Mouse (Mus musculus) right cerebral cortex, postnatal 4 days (tissue): ENCODE results near the gene Myo18b.

Experiments
- DNase-seq: peaks from one replicate; pipeline ENCODE4 v3.0.0-alpha.2; 2022

Gene Myo18b

GRCm38 (mm10) chr5:112663701-112664100, 232.5 kb downstream of the Myo18b start:
- DNase-seq: no peak

DNA sequence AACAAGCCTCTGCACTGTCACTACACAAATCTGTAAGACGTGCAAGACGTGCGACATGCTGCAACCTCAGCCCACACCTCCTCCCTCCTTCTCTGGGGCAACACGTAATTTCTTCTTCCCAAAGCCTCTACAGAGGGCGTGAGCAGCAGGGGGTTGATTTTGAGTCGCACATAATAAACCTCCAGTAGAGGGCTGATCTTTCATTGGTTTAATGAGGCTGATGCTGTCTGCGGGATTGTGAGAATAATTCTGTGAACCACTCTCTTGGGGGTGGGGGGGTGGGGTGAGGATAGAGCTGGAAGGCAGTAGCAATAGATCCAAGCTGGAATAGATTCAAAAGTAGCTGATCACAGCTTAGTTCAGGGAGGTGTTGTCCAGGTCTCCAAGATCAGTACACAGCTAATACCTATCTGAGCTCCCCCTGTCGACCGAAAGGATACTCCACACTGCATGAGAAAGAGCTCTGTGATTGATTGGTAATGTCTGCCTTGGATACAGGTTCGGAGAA, 235.2 kb downstream of the Myo18b start:
- DNase-seq: no peak

- no peak for DNase-seq
Measured at GRCm38 (mm10) chr5:112659295-112659694, 236.9 kb downstream of the Myo18b start.

DNA sequence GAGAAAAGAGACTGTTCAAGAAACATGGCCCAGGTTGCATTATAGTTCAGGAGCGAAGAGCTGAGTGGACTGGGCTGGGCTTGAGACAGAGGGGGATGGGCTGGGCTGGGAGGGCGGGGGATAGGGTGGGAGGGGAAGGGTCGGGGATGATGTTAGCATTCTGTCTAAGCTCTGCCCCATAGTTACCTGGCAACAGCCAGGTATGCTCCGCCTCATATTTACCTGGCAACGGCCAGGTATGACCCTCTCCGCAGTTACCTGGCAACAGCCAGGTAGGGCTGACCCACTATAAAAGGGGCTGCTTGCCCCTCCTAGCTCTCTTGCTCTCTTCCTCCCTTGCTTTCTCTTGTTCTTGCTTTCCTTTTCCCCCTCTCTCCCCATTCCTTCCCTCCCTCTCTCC, 239.4 kb downstream of the Myo18b start:
- no peak for DNase-seq

- DNase-seq: no peak
Measured at GRCm38 (mm10) chr5:112655986-112656541, 240.1 kb downstream of the Myo18b start.

GRCm38 (mm10) chr5:112655529-112655928, 240.6 kb downstream of the Myo18b start:
- DNase-seq: no peak

DNA sequence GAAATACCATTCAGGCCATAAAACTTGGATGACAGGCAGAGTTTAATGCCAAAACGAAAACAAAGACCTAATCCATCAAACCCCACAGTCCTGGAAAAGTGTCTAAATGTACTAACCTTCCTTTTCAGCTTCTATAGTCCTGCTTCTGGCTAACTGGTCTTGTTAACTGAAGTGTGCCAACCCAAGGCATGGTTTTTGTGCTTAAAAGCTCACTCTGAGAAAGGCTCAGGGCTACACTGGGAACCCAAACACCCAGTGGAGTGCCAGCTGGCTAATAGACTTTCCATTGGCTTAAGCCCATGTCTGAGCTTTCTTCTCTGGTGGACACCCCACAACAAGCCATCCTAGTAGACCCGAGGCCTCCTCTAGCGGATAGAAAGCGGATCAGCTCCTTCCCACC, 244.1 kb downstream of the Myo18b start:
- DNase-seq: no peak

DNA sequence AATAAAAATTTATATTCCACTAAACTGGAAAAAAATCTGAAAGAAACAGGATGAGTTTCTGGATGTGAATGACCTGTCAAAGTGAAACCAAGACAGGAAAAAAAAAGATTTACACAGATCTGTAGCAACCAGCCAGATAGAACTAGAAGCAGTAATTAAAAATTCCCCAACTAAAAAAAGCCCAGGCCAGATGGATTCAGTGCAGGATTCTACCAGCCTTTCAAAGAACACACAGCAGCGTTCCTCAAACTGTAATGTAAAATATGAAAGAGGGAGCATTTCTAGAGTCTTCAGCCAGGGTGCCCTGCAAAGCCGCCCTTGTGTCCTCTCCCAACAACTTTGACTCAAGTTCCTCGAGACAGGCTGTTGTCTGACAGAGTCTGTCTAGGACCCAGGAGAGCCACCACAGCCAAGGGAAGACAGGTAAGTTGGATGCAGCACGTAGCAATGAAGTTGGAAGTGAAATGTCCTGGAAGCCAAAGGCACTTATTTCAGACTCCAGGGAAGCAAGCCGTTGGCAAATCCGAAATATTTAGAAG, 246.9 kb downstream of the Myo18b start:
- DNase-seq: no peak

DNA sequence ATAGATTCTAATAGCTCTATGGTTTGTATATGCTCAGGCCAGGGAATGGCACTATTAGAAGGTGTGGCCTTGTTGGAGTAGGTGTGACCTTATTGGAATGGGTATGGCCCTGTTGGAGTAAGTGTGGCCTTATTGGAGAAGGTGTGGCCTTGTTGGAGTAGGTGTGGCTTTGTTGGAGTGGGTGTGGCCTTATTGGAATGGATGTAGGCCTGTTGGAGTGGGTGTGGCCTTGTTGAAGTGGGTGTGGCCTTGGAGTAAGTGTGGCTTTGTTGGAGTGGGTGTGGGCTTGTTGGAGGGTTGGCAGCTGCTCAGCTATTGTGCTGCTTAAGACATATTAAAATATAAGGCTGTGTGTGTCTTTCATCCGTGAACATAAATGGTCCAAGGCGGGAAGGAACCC, 249.3 kb downstream of the Myo18b start:
- DNase-seq: no peak

DNA sequence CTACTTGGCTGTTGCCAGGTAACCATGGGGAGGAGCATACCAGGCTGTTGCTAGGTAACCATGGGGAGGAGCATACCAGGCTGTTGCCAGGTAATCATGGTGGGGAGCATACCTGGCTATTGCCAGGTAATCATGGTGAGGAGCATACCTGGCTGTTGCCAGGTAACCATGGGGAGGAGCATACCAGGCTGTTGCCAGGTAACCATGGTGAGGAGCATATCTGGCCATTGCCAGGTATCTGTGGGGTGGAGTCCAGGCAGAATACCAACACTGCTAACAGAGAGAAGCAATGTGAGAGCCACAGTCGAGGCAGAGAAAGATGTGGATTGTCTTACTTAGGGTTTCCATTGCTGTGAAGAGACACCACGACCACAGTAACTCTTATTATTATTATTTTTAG, 250.6 kb downstream of the Myo18b start:
- no peak for DNase-seq

GRCm38 (mm10) chr5:112643533-112644272, 252.5 kb downstream of the Myo18b start:
- peak; percentile 37 for DNase-seq

GRCm38 (mm10) chr5:112642731-112643130, 253.4 kb downstream of the Myo18b start:
- DNase-seq: peak; percentile 35

DNA sequence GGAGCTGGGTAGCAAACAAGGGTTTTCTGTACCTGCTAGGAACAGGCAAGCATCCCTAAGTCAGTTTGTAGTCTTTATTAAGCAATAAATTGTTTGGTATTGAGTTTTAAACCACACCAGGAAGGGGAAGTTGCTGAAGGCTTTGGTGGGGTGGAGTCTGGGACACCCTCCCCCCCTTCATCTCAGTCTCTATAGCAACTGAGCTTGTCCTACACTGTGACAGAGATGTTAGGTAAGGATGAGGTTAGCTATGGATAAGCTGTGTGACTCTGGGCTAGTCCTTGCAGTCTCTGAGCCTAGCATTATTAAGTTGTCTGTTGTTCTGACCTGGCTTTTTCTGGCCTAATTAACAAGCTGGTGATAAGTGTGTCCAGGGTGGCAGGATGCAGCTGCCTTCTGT, 254.4 kb downstream of the Myo18b start:
- no peak for DNase-seq

- no peak for DNase-seq
Measured at GRCm38 (mm10) chr5:112641131-112641530, 255.0 kb downstream of the Myo18b start.

DNA sequence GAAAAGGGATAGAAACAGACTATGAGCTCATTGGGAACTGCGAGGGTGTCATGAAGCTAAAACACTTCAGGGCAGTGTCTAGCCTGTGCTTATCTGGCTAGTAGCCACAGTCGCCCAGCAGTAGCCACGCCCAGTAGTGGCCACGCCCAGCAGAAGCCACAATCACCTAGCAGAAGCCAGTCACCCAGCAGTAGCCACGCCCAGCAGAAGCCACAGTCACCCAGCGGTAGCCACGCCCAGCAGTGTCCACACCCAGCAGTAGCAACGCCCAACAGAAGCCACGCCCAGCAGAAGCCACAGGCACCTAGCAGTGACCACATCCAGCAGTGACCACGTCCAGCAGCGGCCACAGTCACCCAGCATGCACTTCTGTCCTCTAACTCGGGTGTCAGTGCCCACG, 255.5 kb downstream of the Myo18b start:
- DNase-seq: no peak
